Mouse (Mus musculus) right cerebral cortex, adult 18-20 months (tissue): ENCODE results near the gene Dhrs7b.

ENCODE experiments used
- DNase-seq: peaks from one replicate; pipeline ENCODE4 v3.0.0; 2022; ENCODE audit warnings: mixed read lengths

Dhrs7b gene

GRCm38 (mm10) chr11:60903661-60904061, 73.2 kb downstream of the Dhrs7b start:
- no peak for DNase-seq

GRCm38 (mm10) chr11:60905407-60906120, 75.1 kb downstream of the Dhrs7b start:
- no peak for DNase-seq

- DNase-seq = no peak
Observed at GRCm38 (mm10) chr11:60906449-60906848, 76.0 kb downstream of the Dhrs7b start.

- DNase-seq = no peak
Observed at GRCm38 (mm10) chr11:60908073-60908472, 77.6 kb downstream of the Dhrs7b start.

GRCm38 (mm10) chr11:60909626-60910025, 79.2 kb downstream of the Dhrs7b start:
- no peak for DNase-seq
